Mouse (Mus musculus) MEL (cell line): ENCODE data around the gene Gnat1. TPM values are rescaled to one million over a fixed set of nuclear protein-coding genes. Genes with fewer than 3 reads are reported as not detected.

Source experiments
- DNase-seq: peaks from one replicate; pipeline ENCODE4 v3.0.0; 2011; ENCODE audit warnings: low read depth, low spot score
- H3K27ac ChIP-seq: 2 replicates; pipeline ENCODE4 v1.5.1; 2012; ENCODE audit warnings: low read depth, mild to moderate bottlenecking, control low read depth, low read length, moderate library complexity; ENCODE audit not compliant: control insufficient read depth
- H3K27me3 ChIP-seq, 2 experiments: fragments of 150-350 bp in 1 of 2; sonication (generic) in 1 of 2; 2 replicates each; pipeline ENCODE4 v1.6.1; 2012; ENCODE audit warnings: low read length in 2 of 2, mild to moderate bottlenecking in 2 of 2, improper control_type of control experiment in 1 of 2, moderate library complexity in 1 of 2; ENCODE audit not compliant: insufficient read depth in 2 of 2, control insufficient read depth in 1 of 2
- H3K36me3 ChIP-seq, 2 experiments: 2 replicates each; pipeline ENCODE4 v1.6.1; 2012 to 2014; ENCODE audit warnings: low read length in 2 of 2, improper control_type of control experiment in 1 of 2, inconsistent platforms in 1 of 2, mild to moderate bottlenecking in 1 of 2; ENCODE audit not compliant: insufficient read depth in 2 of 2, control insufficient read depth in 1 of 2
- H3K4me1 ChIP-seq, 2 experiments: fragments of 150-350 bp in 1 of 2; sonication (generic) in 1 of 2; 2 replicates each; pipeline ENCODE4 v1.6.1; 2012; ENCODE audit warnings: low read length in 2 of 2, improper control_type of control experiment in 1 of 2, mild to moderate bottlenecking in 1 of 2; ENCODE audit not compliant: insufficient read depth in 2 of 2, control insufficient read depth in 1 of 2
- H3K4me3 ChIP-seq, 2 experiments: fragments of 150-350 bp in 1 of 2; sonication (generic) in 1 of 2; 2 replicates each; pipeline ENCODE4 v1.5.1; 2012; ENCODE audit warnings: low read depth in 2 of 2, low read length in 2 of 2, mild to moderate bottlenecking in 2 of 2, moderate library complexity in 2 of 2, control low read depth in 1 of 2, improper control_type of control experiment in 1 of 2; ENCODE audit not compliant: control insufficient read depth in 1 of 2, insufficient read depth in 1 of 2
- H3K79me2 ChIP-seq: 2 replicates; pipeline ENCODE4 v1.6.1; 2012; ENCODE audit warnings: mild to moderate bottlenecking, low read length, moderate library complexity; ENCODE audit not compliant: control insufficient read depth, poor library complexity, insufficient read depth
- H3K9ac ChIP-seq: 2 replicates; pipeline ENCODE4 v1.6.1; 2012; ENCODE audit warnings: low read depth, mild to moderate bottlenecking, control low read depth, low read length, moderate library complexity; ENCODE audit not compliant: control insufficient read depth, poor library complexity, severe bottlenecking
- H3K9me3 ChIP-seq: fragments of 150-350 bp; sonication (generic); replicated peaks from 2 replicates; pipeline ENCODE4 v1.6.1; 2012; ENCODE audit warnings: mild to moderate bottlenecking, low read length, improper control_type of control experiment, moderate library complexity; ENCODE audit not compliant: insufficient read depth
- BHLHE40 ChIP-seq: IDR thresholded peaks from 2 replicates; pipeline ENCODE4 v1.6.1; 2012; ENCODE audit warnings: low read depth, mild to moderate bottlenecking, inconsistent platforms, low read length, improper control_type of control experiment, borderline replicate concordance
- CHD2 ChIP-seq: IDR thresholded peaks from 2 replicates; pipeline ENCODE4 v1.6.1; 2011; ENCODE audit warnings: low read length, improper control_type of control experiment
- CTCF ChIP-seq, 3 experiments: IDR thresholded peaks in 2 of 3; conservative IDR thresholded peaks in 1 of 3; 2 replicates each; pipeline ENCODE4 v1.5.1; 2011 to 2012; ENCODE audit warnings: low read length in 3 of 3, low read depth in 2 of 3, mild to moderate bottlenecking in 2 of 3, improper control_type of control experiment in 1 of 3, inconsistent platforms in 1 of 3, mixed read lengths in 1 of 3, moderate library complexity in 1 of 3; ENCODE audit not compliant: control insufficient read depth in 1 of 3, insufficient read depth in 1 of 3, poor library complexity in 1 of 3, severe bottlenecking in 1 of 3
- E2F4 ChIP-seq: IDR thresholded peaks from 2 replicates; pipeline ENCODE4 v1.6.1; 2011; ENCODE audit warnings: low read depth, low read length, improper control_type of control experiment, borderline replicate concordance
- EP300 ChIP-seq, 2 experiments: IDR thresholded peaks; 2 replicates each; pipeline ENCODE4 v1.6.1; 2011; ENCODE audit warnings: improper control_type of control experiment in 2 of 2, low read length in 2 of 2, low read depth in 1 of 2, mild to moderate bottlenecking in 1 of 2
- GABPA ChIP-seq: IDR thresholded peaks from 2 replicates; pipeline ENCODE4 v1.6.1; 2012; ENCODE audit warnings: low read depth, mild to moderate bottlenecking, inconsistent platforms, low read length, improper control_type of control experiment, moderate library complexity
- JUND ChIP-seq: IDR thresholded peaks from 2 replicates; pipeline ENCODE4 v1.6.1; 2011; ENCODE audit warnings: low read depth, mild to moderate bottlenecking, improper control_type of control experiment, low read length
- MAFK ChIP-seq: IDR thresholded peaks from 2 replicates; pipeline ENCODE4 v1.6.1; 2011; ENCODE audit warnings: low read depth, mild to moderate bottlenecking, low read length, improper control_type of control experiment, borderline replicate concordance
- MEF2A ChIP-seq: IDR thresholded peaks from 2 replicates; pipeline ENCODE4 v1.6.1; 2014; ENCODE audit warnings: low read depth, mild to moderate bottlenecking, inconsistent platforms, low read length, improper control_type of control experiment; ENCODE audit not compliant: poor library complexity, insufficient replicate concordance, severe bottlenecking; ENCODE audit errors: extremely low read depth
- MYB ChIP-seq: IDR thresholded peaks from 2 replicates; pipeline ENCODE4 v1.6.1; 2011; ENCODE audit warnings: mild to moderate bottlenecking, low read depth, low read length, improper control_type of control experiment
- MYC ChIP-seq: IDR thresholded peaks from 2 replicates; pipeline ENCODE4 v1.6.1; 2011; ENCODE audit warnings: low read depth, mild to moderate bottlenecking, low read length, improper control_type of control experiment, moderate library complexity
- NRF1 ChIP-seq: IDR thresholded peaks from 2 replicates; pipeline ENCODE4 v1.6.1; 2014; ENCODE audit warnings: low read depth, mild to moderate bottlenecking, inconsistent platforms, low read length, improper control_type of control experiment, moderate library complexity; ENCODE audit not compliant: poor library complexity, insufficient read depth, severe bottlenecking
- POLR2A ChIP-seq, 2 experiments: IDR thresholded peaks; 2 replicates each; pipeline ENCODE4 v1.6.1; 2011 to 2012; ENCODE audit warnings: low read length in 2 of 2, mild to moderate bottlenecking in 2 of 2, control low read depth in 1 of 2, improper control_type of control experiment in 1 of 2, low read depth in 1 of 2, moderate library complexity in 1 of 2; ENCODE audit not compliant: control insufficient read depth in 1 of 2, insufficient read depth in 1 of 2, poor library complexity in 1 of 2
- POLR2AphosphoS2 ChIP-seq: IDR thresholded peaks from 2 replicates; pipeline ENCODE4 v1.6.1; 2011; ENCODE audit warnings: low read length, improper control_type of control experiment
- POLR2AphosphoS5 ChIP-seq: IDR thresholded peaks from 2 replicates; pipeline ENCODE4 v1.6.1; 2012; ENCODE audit warnings: low read depth, borderline replicate concordance, mild to moderate bottlenecking, inconsistent platforms, low read length, moderate library complexity, mixed read lengths
- RAD21 ChIP-seq: IDR thresholded peaks from 2 replicates; pipeline ENCODE4 v1.6.1; 2011; ENCODE audit warnings: mild to moderate bottlenecking, low read depth, low read length, improper control_type of control experiment
- RCOR1 ChIP-seq: IDR thresholded peaks from 2 replicates; pipeline ENCODE4 v1.6.1; 2012; ENCODE audit warnings: low read depth, mild to moderate bottlenecking, inconsistent platforms, low read length, improper control_type of control experiment
- SIN3A ChIP-seq: IDR thresholded peaks from 2 replicates; pipeline ENCODE4 v1.6.1; 2012; ENCODE audit warnings: low read length, improper control_type of control experiment, inconsistent platforms
- TAL1 ChIP-seq: IDR thresholded peaks from 2 replicates; pipeline ENCODE4 v1.6.1; 2012; ENCODE audit warnings: mild to moderate bottlenecking, inconsistent platforms, low read length, moderate library complexity, mixed read lengths
- TCF12 ChIP-seq: IDR thresholded peaks from 2 replicates; pipeline ENCODE4 v1.6.1; 2014; ENCODE audit warnings: low read depth, mild to moderate bottlenecking, inconsistent platforms, low read length, improper control_type of control experiment, moderate library complexity
- USF2 ChIP-seq, 2 experiments: IDR thresholded peaks; 2 replicates each; pipeline ENCODE4 v1.6.1; 2011 to 2012; ENCODE audit warnings: improper control_type of control experiment in 2 of 2, low read length in 2 of 2, borderline replicate concordance in 1 of 2, inconsistent platforms in 1 of 2, low read depth in 1 of 2, mild to moderate bottlenecking in 1 of 2; ENCODE audit not compliant: insufficient read depth in 1 of 2
- ZC3H11A ChIP-seq: IDR thresholded peaks from 2 replicates; pipeline ENCODE4 v1.6.1; 2012; ENCODE audit warnings: low read depth, mild to moderate bottlenecking, inconsistent platforms, low read length, improper control_type of control experiment
- ZMIZ1 ChIP-seq: IDR thresholded peaks from 2 replicates; pipeline ENCODE4 v1.6.1; 2012; ENCODE audit warnings: low read depth, mild to moderate bottlenecking, inconsistent platforms, low read length, improper control_type of control experiment, moderate library complexity
- ZNF384 ChIP-seq: IDR thresholded peaks from 2 replicates; pipeline ENCODE4 v1.6.1; 2012; ENCODE audit warnings: low read depth, mild to moderate bottlenecking, inconsistent platforms, low read length, improper control_type of control experiment
- polyA plus RNA-seq, 2 experiments: library from polyadenylated mRNA; stranded (reverse) in 1 of 2; unstranded in 1 of 2; fragments of >175 nt in 1 of 2; fragments of >200 nt in 1 of 2; gene quantifications; 2 replicates each; pipeline versions ENCODE4 v1.2.1 to v1.2.4; 2012; ENCODE audit warnings: low replicate concordance in 2 of 2, low read depth in 1 of 2; ENCODE audit not compliant: insufficient read length in 2 of 2, insufficient read depth in 1 of 2, missing spikeins in 1 of 2
- total RNA-seq: library from RNA; depleted of rRNA; stranded (reverse); fragments of 300-350 nt; gene quantifications from 2 replicates; pipeline ENCODE4 v1.2.3, GENCODE M21; 2012

Gene Gnat1
- total and polyA plus RNA-seq, 3 experiments = 0.27 to 326 TPM; not detected in 1

- Histone ChIP-seq H3K27me3 (no peaks in the 10 kb centered on the region; a peak in 2 of 4 replicates), H3K4me1 (no peaks in the 10 kb centered on the region; a peak in 1 of 4 replicates), H3K9ac (no peak overlapping the region), H3K4me3 (no peak overlapping the region), H3K27ac (no peak overlapping the region), H3K79me2 (no peaks in the 10 kb centered on the region), H3K9me3 (no peaks in the 10 kb centered on the region), H3K36me3 (no peaks in the 10 kb centered on the region)
- TF ChIP-seq CHD2 (no peak), JUND (no peak), MYC (no peak), RCOR1 (no peak), POLR2A (IDR thresholded peaks at IDR 0.05; ENCODE audit: control insufficient read depth in 1 of 2, insufficient read depth in 1 of 2, low read depth in 1 of 2, low read length in 2 of 2, poor library complexity in 1 of 2) (no peak), ZMIZ1 (no peak), POLR2AphosphoS5 (no peak), ZNF384 (no peak), EP300 (IDR thresholded peaks at IDR 0.05; ENCODE audit: low read depth in 1 of 2, low read length in 2 of 2) (no peak), E2F4 (no peak), MAFK (no peak), TCF12 (no peak), POLR2AphosphoS2 (no peak), GABPA (no peak), MYB (no peak), USF2 (IDR thresholded peaks at IDR 0.05; ENCODE audit: borderline replicate concordance in 1 of 2, insufficient read depth in 1 of 2, low read depth in 1 of 2, low read length in 2 of 2) (no peak), BHLHE40 (no peak), RAD21 (no peak), SIN3A (no peak)
- no peak for DNase-seq
These were observed 28.4 kb upstream of the Gnat1 start for GRCm38 (mm10) chr9:107707701-107708438.

DNA sequence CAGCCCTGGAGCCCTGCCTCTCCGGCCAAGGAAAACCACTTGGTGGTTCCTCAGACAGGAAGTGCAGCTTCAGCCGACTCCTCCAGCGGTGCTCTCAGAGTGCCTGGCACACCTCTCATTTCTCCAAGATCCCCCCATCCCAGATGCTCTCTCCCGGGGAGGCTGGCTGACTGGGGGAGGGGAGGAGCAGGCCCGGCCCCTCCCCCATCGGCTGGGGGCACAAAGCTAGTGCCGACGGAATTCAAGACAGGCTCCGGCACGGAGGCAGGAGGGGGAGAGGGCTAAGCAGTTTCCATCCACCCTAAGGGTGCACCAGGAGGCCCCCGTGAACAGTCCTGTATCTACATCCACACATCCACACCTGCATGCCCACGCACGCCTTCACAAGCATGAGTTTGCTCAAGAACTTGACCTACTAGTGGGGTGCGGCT lies 27.3 kb upstream of the Gnat1 start:
- no peaks in the 10 kb centered on the region for H3K9me3 ChIP-seq
- H3K79me2 ChIP-seq = no peaks in the 10 kb centered on the region
- H3K4me1 ChIP-seq = no peaks in the 10 kb centered on the region; a peak in 1 of 4 replicates
- H3K9ac ChIP-seq = no peak overlapping the region
- DNase-seq = no peak
- no peak overlapping the region for H3K4me3 ChIP-seq
- TF ChIP-seq MEF2A (no peak), ZC3H11A (no peak), CTCF (IDR thresholded peaks at IDR 0.05 in 2 of 3, conservative IDR thresholded peaks at IDR 0.05 in 1 of 3; ENCODE audit: control insufficient read depth in 1 of 3, insufficient read depth in 1 of 3, low read depth in 2 of 3, low read length in 3 of 3, poor library complexity in 1 of 3, severe bottlenecking in 1 of 3) (no peak), NRF1 (no peak), JUND (no peak), POLR2AphosphoS5 (no peak), TAL1 (no peak), ZMIZ1 (no peak)
- no peak overlapping the region for H3K27ac ChIP-seq
- H3K36me3 ChIP-seq = no peaks in the 10 kb centered on the region
- no peaks in the 10 kb centered on the region; a peak in 1 of 4 replicates for H3K27me3 ChIP-seq
